Mouse (Mus musculus): Measurements from ENCODE around the gene Ccni. TPM values are rescaled to one million over a fixed set of nuclear protein-coding genes. Genes with fewer than 3 reads are reported as not detected.

Ccni gene
- polyA plus RNA-seq, 1 experiment from 2014 or later, result 68.1 TPM

- no peak overlapping the region for H3K9ac ChIP-seq (ENCODE audit: low read depth, low read length)
- H3K27ac ChIP-seq (ENCODE audit: low read depth, low read length), result 0 out of 2 replicates have a peak overlapping the region, but pooled peaks have one; percentile 36
- 60% methylated on average over 12 of the region's 12 CpGs for WGBS
- no peaks in the 10 kb centered on the region for H3K27me3 ChIP-seq (replicated peaks; ENCODE audit: control insufficient read depth, insufficient read depth, low read length)
- H3K4me1 ChIP-seq (replicated peaks; ENCODE audit: control insufficient read depth, insufficient read depth, low read length), result no peaks in the 10 kb centered on the region
- H3K4me3 ChIP-seq (ENCODE audit: low read depth, low read length), result no peak overlapping the region
- TF ChIP-seq CTCF (IDR thresholded peaks at IDR 0.05; ENCODE audit: low read depth), result no peak
- H3K4me2 ChIP-seq (replicated peaks; ENCODE audit: low read depth), result no peak overlapping the region
- H3K36me3 ChIP-seq (ENCODE audit: control insufficient read depth, insufficient read depth), result peaks cover 7% of the 10 kb centered on the region; the same call in 1 of the 2 replicates
- ATAC-seq, result no peak
- H3K9me3 ChIP-seq (ENCODE audit: control insufficient read depth), result no peaks in the 10 kb centered on the region
Measured at GRCm38 (mm10) chr5:93149969-93150777, 56.1 kb downstream of the Ccni start.

GRCm38 (mm10) chr5:93145504-93145903 lies 60.8 kb downstream of the Ccni start:
- Histone ChIP-seq H3K9me3 (ENCODE audit: control insufficient read depth) (no peaks in the 10 kb centered on the region), H3K4me3 (ENCODE audit: low read depth, low read length) (no peak overlapping the region), H3K27me3 (replicated peaks; ENCODE audit: control insufficient read depth, insufficient read depth, low read length) (no peaks in the 10 kb centered on the region), H3K4me1 (replicated peaks; ENCODE audit: control insufficient read depth, insufficient read depth, low read length) (no peaks in the 10 kb centered on the region), H3K4me2 (replicated peaks; ENCODE audit: low read depth) (no peak overlapping the region), H3K36me3 (ENCODE audit: control insufficient read depth, insufficient read depth) (peaks cover 17% of the 10 kb centered on the region), H3K9ac (ENCODE audit: low read depth, low read length) (no peak overlapping the region), H3K27ac (ENCODE audit: low read depth, low read length) (no peak overlapping the region)
- WGBS, result 89% methylated on average over 6 of the region's 6 CpGs
- ATAC-seq, result no peak
- TF ChIP-seq CTCF (IDR thresholded peaks at IDR 0.05; ENCODE audit: low read depth), result no peak

- peaks cover 23% of the 10 kb centered on the region for H3K36me3 ChIP-seq (ENCODE audit: control insufficient read depth, insufficient read depth)
- no peaks in the 10 kb centered on the region for H3K4me1 ChIP-seq (replicated peaks; ENCODE audit: control insufficient read depth, insufficient read depth, low read length)
- no peak for ATAC-seq
- TF ChIP-seq CTCF (IDR thresholded peaks at IDR 0.05; ENCODE audit: low read depth), result no peak
- no peaks in the 10 kb centered on the region for H3K9me3 ChIP-seq (ENCODE audit: control insufficient read depth)
- no peak overlapping the region for H3K4me2 ChIP-seq (replicated peaks; ENCODE audit: low read depth)
- no peak overlapping the region for H3K4me3 ChIP-seq (ENCODE audit: low read depth, low read length)
- H3K27me3 ChIP-seq (replicated peaks; ENCODE audit: control insufficient read depth, insufficient read depth, low read length), result no peaks in the 10 kb centered on the region
- H3K27ac ChIP-seq (ENCODE audit: low read depth, low read length), result no peak overlapping the region
- H3K9ac ChIP-seq (ENCODE audit: low read depth, low read length), result no peak overlapping the region
- WGBS, result 58% methylated on average over 5 of the region's 5 CpGs
Measured at GRCm38 (mm10) chr5:93144874-93145273, 61.4 kb downstream of the Ccni start.

- Histone ChIP-seq H3K4me3 (ENCODE audit: low read depth, low read length) (no peak overlapping the region), H3K4me2 (replicated peaks; ENCODE audit: low read depth) (no peak overlapping the region), H3K27me3 (replicated peaks; ENCODE audit: control insufficient read depth, insufficient read depth, low read length) (no peaks in the 10 kb centered on the region), H3K4me1 (replicated peaks; ENCODE audit: control insufficient read depth, insufficient read depth, low read length) (no peaks in the 10 kb centered on the region), H3K36me3 (ENCODE audit: control insufficient read depth, insufficient read depth) (peaks cover 23% of the 10 kb centered on the region), H3K27ac (ENCODE audit: low read depth, low read length) (no peak overlapping the region), H3K9me3 (ENCODE audit: control insufficient read depth) (no peaks in the 10 kb centered on the region), H3K9ac (ENCODE audit: low read depth, low read length) (no peak overlapping the region)
- ATAC-seq, result no peak
- TF ChIP-seq CTCF (IDR thresholded peaks at IDR 0.05; ENCODE audit: low read depth), result no peak
- 47% methylated on average over 12 of the region's 12 CpGs for WGBS
Measured at GRCm38 (mm10) chr5:93143360-93144091, 62.8 kb downstream of the Ccni start.

- H3K4me1 ChIP-seq (replicated peaks; ENCODE audit: control insufficient read depth, insufficient read depth, low read length), result no peaks in the 10 kb centered on the region
- H3K36me3 ChIP-seq (ENCODE audit: control insufficient read depth, insufficient read depth), result peaks cover 19% of the 10 kb centered on the region
- no peak overlapping the region for H3K9ac ChIP-seq (ENCODE audit: low read depth, low read length)
- H3K9me3 ChIP-seq (ENCODE audit: control insufficient read depth), result peaks cover 2% of the 10 kb centered on the region; the same call in 1 of the 2 replicates
- no peaks in the 10 kb centered on the region for H3K27me3 ChIP-seq (replicated peaks; ENCODE audit: control insufficient read depth, insufficient read depth, low read length)
- no peak for ATAC-seq
- H3K27ac ChIP-seq (ENCODE audit: low read depth, low read length), result no peak overlapping the region
- WGBS, result 92% methylated on average over 5 of the region's 5 CpGs
- TF ChIP-seq CTCF (IDR thresholded peaks at IDR 0.05; ENCODE audit: low read depth), result no peak
- H3K4me3 ChIP-seq (ENCODE audit: low read depth, low read length), result no peak overlapping the region
- H3K4me2 ChIP-seq (replicated peaks; ENCODE audit: low read depth), result no peak overlapping the region
Measured at GRCm38 (mm10) chr5:93140747-93141146, 65.5 kb downstream of the Ccni start.

- Histone ChIP-seq H3K9ac (ENCODE audit: low read depth, low read length) (no peak overlapping the region), H3K4me1 (replicated peaks; ENCODE audit: control insufficient read depth, insufficient read depth, low read length) (no peaks in the 10 kb centered on the region), H3K36me3 (ENCODE audit: control insufficient read depth, insufficient read depth) (peaks cover 19% of the 10 kb centered on the region), H3K9me3 (ENCODE audit: control insufficient read depth) (peaks cover 2% of the 10 kb centered on the region; the same call in 1 of the 2 replicates), H3K27ac (ENCODE audit: low read depth, low read length) (no peak overlapping the region), H3K4me3 (ENCODE audit: low read depth, low read length) (no peak overlapping the region), H3K4me2 (replicated peaks; ENCODE audit: low read depth) (no peak overlapping the region), H3K27me3 (replicated peaks; ENCODE audit: control insufficient read depth, insufficient read depth, low read length) (no peaks in the 10 kb centered on the region)
- 92% methylated on average over 9 of the region's 9 CpGs for WGBS
- TF ChIP-seq CTCF (IDR thresholded peaks at IDR 0.05; ENCODE audit: low read depth), result no peak
- no peak for ATAC-seq
Measured at GRCm38 (mm10) chr5:93139350-93139749, 66.9 kb downstream of the Ccni start.
